ENCODE assay signal across 8 mouse cellular contexts in the genomic region with DNA sequence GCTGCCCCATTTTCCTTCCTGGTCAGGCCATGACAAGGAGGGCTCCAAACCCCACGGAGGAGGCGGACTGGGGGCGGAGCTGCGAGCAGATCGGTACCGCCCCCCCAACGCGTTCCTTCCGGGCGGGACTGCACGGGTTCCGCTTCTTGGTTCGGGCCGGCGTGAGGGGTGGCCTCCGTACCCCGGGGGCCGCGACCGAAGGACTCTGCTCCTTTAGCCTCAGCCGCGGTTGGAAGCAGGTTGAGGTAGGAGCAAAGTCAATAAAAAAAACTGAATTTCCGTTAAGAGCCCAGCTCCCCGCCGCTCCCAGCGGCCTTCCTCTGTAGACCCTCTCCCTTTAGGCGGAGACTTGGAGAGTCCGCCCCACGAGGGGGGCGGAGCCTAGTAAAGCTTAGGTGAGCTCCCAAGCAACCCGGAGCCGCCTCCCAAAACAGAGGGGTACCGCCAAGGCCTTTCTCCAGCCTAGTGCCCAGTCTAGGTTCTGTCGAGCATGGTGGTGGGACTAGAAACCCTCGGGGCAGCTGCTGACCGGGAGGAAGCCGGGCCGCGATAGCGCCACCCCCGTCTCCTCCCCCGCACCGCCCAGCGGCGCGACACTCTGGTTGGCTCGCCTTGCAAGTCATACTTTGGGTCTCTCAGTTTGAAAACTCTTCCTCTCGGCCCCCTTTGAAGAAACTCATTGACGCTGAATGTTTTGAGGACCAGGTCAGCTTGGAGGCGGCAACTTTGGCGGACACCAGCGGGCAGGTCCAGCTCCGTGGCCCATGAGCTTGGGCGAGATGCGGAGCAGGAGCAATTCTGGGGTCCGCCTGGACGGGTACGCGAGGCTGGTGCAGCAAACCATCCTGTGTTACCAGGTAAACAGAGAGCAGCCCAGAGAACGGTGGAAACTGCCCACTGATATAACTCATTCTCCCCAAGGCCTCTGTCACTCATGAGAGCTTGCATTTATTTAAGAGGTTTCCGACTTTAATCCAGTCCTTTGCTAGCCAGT. TPM values are rescaled to one million over a fixed set of nuclear protein-coding genes. Genes with fewer than 3 reads are reported as not detected.
DNase-seq lines count a peak whose midpoint lies in the region; ATAC-seq and TF ChIP-seq lines count a peak whose summit lies in the region.

A gene (plus strand): TSS at position 119 of the 994 bp plus-strand sequence.

- no peaks in the 10 kb centered on the region for H3K36me3 ChIP-seq in embryonic facial prominence, embryonic 15.5 days
- H3K36me3 ChIP-seq in kidney, embryonic 14.5 days (ENCODE audit: control insufficient read depth, insufficient read depth, low read length), result no peaks in the 10 kb centered on the region
- H3K36me3 ChIP-seq in limb, embryonic 15.5 days, result no peaks in the 10 kb centered on the region

- peak within 1 kb of the TSS; percentile 33 for H3K9ac ChIP-seq in embryonic facial prominence, embryonic 15.5 days
- peak within 1 kb of the TSS; percentile 60 for H3K9ac ChIP-seq in kidney, embryonic 14.5 days (ENCODE audit: low read depth, low read length)
- peak within 1 kb of the TSS; percentile 37 for H3K9ac ChIP-seq in limb, embryonic 15.5 days

- H3K27ac ChIP-seq in bone marrow, adult 2 months (ENCODE audit: control insufficient read depth, insufficient read depth, low read depth, low read length, poor library complexity), result peak within 1 kb of the TSS; percentile 91
- H3K27ac ChIP-seq in embryonic facial prominence, embryonic 15.5 days (replicated peaks), result peak within 1 kb of the TSS; percentile 82
- H3K27ac ChIP-seq in kidney, embryonic 14.5 days (ENCODE audit: low read depth, low read length), result peak within 1 kb of the TSS; percentile 83; the same call in 1 of the 2 replicates
- H3K27ac ChIP-seq in limb, embryonic 15.5 days, result peak within 1 kb of the TSS; percentile 89

- peaks cover 8% of the 10 kb centered on the region; the same call in 1 of the 2 replicates for H3K27me3 ChIP-seq in embryonic facial prominence, embryonic 15.5 days
- no peaks in the 10 kb centered on the region for H3K27me3 ChIP-seq in kidney, embryonic 14.5 days (ENCODE audit: control insufficient read depth, insufficient read depth, low read length)
- peaks cover 11% of the 10 kb centered on the region; the same call in 1 of the 2 replicates for H3K27me3 ChIP-seq in limb, embryonic 15.5 days

- 6% methylated on average over 61 of the region's 61 CpGs for WGBS in bone marrow, adult 2 months
- WGBS in embryonic facial prominence, embryonic 15.5 days, result 18% methylated on average over 60 of the region's 61 CpGs
- 24% methylated on average over 61 of the region's 61 CpGs for WGBS in kidney, embryonic 14.5 days
- WGBS in limb, embryonic 15.5 days, result 15% methylated on average over 61 of the region's 61 CpGs

- ATAC-seq in embryonic facial prominence, embryonic 15.5 days (ENCODE audit: insufficient number of reproducible peaks, low FRiP score, low TSS enrichment, low read depth), result peak; percentile 95
- ATAC-seq in kidney, embryonic 14.5 days (ENCODE audit: low FRiP score, low TSS enrichment), result peak; percentile 99
- ATAC-seq in limb, embryonic 15.5 days (ENCODE audit: insufficient number of reproducible peaks, low FRiP score, low TSS enrichment, low read depth), result peak; percentile 95

- DNase-seq in 416B (ENCODE audit: low read depth), result peak; percentile 89
- DNase-seq in heart, adult 9 months (ENCODE audit: low spot score in 2 of 2), result peak; percentile 78 to 87
- peak; percentile 38 to 78 for DNase-seq in monocyte, adult 2 months (ENCODE audit: low read depth in 1 of 2, low spot score in 2 of 2)
- peak; percentile 81 to 82 for DNase-seq in spleen, postnatal 36 days (ENCODE audit: low spot score in 2 of 2)

- peak within 1 kb of the TSS; percentile 49 for H3K4me2 ChIP-seq in embryonic facial prominence, embryonic 15.5 days (replicated peaks)
- peak within 1 kb of the TSS; percentile 49 for H3K4me2 ChIP-seq in kidney, embryonic 14.5 days (replicated peaks; ENCODE audit: low read depth, low read length)
- peak within 1 kb of the TSS; percentile 48 for H3K4me2 ChIP-seq in limb, embryonic 15.5 days

- peak within 1 kb of the TSS; percentile 97 for H3K4me3 ChIP-seq in bone marrow, adult 2 months (replicated peaks; ENCODE audit: control insufficient read depth, low read depth, low read length)
- H3K4me3 ChIP-seq in embryonic facial prominence, embryonic 15.5 days (replicated peaks), result peak within 1 kb of the TSS; percentile 60
- peak within 1 kb of the TSS; percentile 51 for H3K4me3 ChIP-seq in kidney, embryonic 14.5 days (ENCODE audit: low read length)
- peak within 1 kb of the TSS; percentile 58 for H3K4me3 ChIP-seq in limb, embryonic 15.5 days

- H3K9me3 ChIP-seq in embryonic facial prominence, embryonic 15.5 days (replicated peaks), result no peaks in the 10 kb centered on the region
- no peaks in the 10 kb centered on the region for H3K9me3 ChIP-seq in kidney, embryonic 14.5 days (ENCODE audit: control insufficient read depth, low read length)
- H3K9me3 ChIP-seq in limb, embryonic 15.5 days, result no peaks in the 10 kb centered on the region

- peak; percentile 21; the same call in 1 of the 2 replicates for TF ChIP-seq POLR2A in bone marrow, adult 2 months (IDR thresholded peaks at IDR 0.05; ENCODE audit: borderline replicate concordance, control insufficient read depth, low read depth, low read length)

- H3K4me1 ChIP-seq in bone marrow, adult 2 months (ENCODE audit: control insufficient read depth, insufficient read depth, low read length), result no peaks in the 10 kb centered on the region
- 0 out of 2 replicates have a peak, but pooled peaks cover 9% of the 10 kb centered on the region for H3K4me1 ChIP-seq in embryonic facial prominence, embryonic 15.5 days
- H3K4me1 ChIP-seq in kidney, embryonic 14.5 days (ENCODE audit: control insufficient read depth, insufficient read depth, low read length), result no peaks in the 10 kb centered on the region
- H3K4me1 ChIP-seq in limb, embryonic 15.5 days, result peaks cover 3% of the 10 kb centered on the region; the same call in 1 of the 2 replicates

- TF ChIP-seq CTCF in bone marrow, adult 2 months (IDR thresholded peaks at IDR 0.05; ENCODE audit: control insufficient read depth, insufficient read depth, low read length), result no peak

RNA-seq across cellular contexts. Expression of the gene that starts here (rescaled TPM):
- polyA plus RNA-seq in bone marrow, adult 2 months (2011; ENCODE audit: insufficient read depth, insufficient read length, low replicate concordance, missing spikeins), result 7.8 and 21.6 TPM in 2 replicates
- polyA plus RNA-seq in embryonic facial prominence, embryonic 15.5 days (2015; fragmentation: Nextera tagmentation; extraction: Ambion mirVana), result 19.1 and 20.0 TPM in 2 replicates
- 10.5 and 20.6 TPM in 2 replicates for polyA plus RNA-seq in kidney, embryonic 14.5 days (2014; fragmentation: Nextera tagmentation; extraction: Ambion mirVana)
- polyA plus RNA-seq in limb, embryonic 15.5 days (2015; fragmentation: Nextera tagmentation; extraction: Ambion mirVana), result 16.6 and 18.2 TPM in 2 replicates

Comparison
In these comparisons a context has a peak if more than half of its experiments do, and no peak if none do; other contexts are left out.
1. Peak in every context shown above with its lines: DNase-seq, ATAC-seq, H3K4me3 ChIP-seq and H3K27ac ChIP-seq.